Mouse (Mus musculus): ENCODE measurements around the gene Mylk. TPM values are rescaled to one million over a fixed set of nuclear protein-coding genes. Genes with fewer than 3 reads are reported as not detected.

Mylk gene
- 1.4 and 2.0 TPM in 2 replicates for polyA plus RNA-seq (2021; fragmentation: Nextera tagmentation)
- long read RNA-seq, experiment 1, partial matches to known transcripts: 4 of 6 reads
- long read RNA-seq, experiment 1, other reads (novel, unspliced or antisense): 2 of 6 reads
- long read RNA-seq, experiment 2, partial matches to known transcripts: 1 of 7 reads
- long read RNA-seq, experiment 2, other reads (novel, unspliced or antisense): 5 of 7 reads

GRCm38 (mm10) chr16:34745065-34745585, at the start of gene Mylk:
Gene Mylk, plus strand, starts transcription at chr16:34745210.

GRCm38 (mm10) chr16:35022242-35023137, 277.5 kb downstream of the Mylk start, which contains the start of gene Hacd2:
Gene Hacd2, plus strand, starts transcription at chr16:35022428.

Other genes with a start within 250 kb of the Mylk start
- 42.2 and 60.2 TPM in 2 replicates for gene Kalrn, start 171.7 kb upstream of the Mylk start, polyA plus RNA-seq (2021; fragmentation: Nextera tagmentation)
- 0.25 and 0.54 TPM in 2 replicates for gene Ropn1, start 95.3 kb upstream of the Mylk start, polyA plus RNA-seq (2021; fragmentation: Nextera tagmentation)
- 0.70 and 1.2 TPM in 2 replicates for gene Ccdc14, start 54.6 kb upstream of the Mylk start, polyA plus RNA-seq (2021; fragmentation: Nextera tagmentation)